Mouse (Mus musculus) spleen, adult 2 months (tissue): ENCODE results near the gene Rab30.

Experiments
- CTCF ChIP-seq: fragments of 200-500 bp; IDR thresholded peaks from 2 replicates; pipeline ENCODE4 v1.5.1; 2011; ENCODE audit warnings: mild to moderate bottlenecking, inconsistent platforms; ENCODE audit not compliant: insufficient read depth, insufficient read length, insufficient replicate concordance; ENCODE audit errors: extremely low read depth
- POLR2A ChIP-seq: fragments of 200-500 bp; IDR thresholded peaks from 2 replicates; pipeline ENCODE4 v1.6.1; 2011; ENCODE audit warnings: low read depth, low read length, inconsistent platforms

DNA sequence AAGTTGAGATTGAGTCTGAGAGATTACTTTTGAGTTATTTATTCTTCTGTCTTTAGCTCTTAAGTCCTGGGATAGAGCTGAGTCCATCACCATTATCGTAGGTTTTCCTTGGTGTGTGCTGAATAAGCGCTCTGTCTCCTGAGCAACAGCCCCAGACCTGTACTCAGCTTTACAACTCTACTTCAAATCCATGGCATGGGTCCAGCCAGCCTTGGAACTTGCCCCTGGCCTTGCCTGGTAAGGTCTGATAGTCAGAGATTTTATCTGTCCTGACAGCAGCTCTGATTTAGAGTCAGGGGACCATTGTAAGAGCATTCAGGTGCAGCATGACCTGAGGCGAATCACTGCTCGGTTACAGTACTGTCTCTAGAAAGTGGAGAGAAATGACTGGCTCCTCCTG, 66.1 kb downstream of the Rab30 start:
- TF ChIP-seq CTCF, result no peak
- no peak for TF ChIP-seq POLR2A
